Mouse (Mus musculus) midbrain, embryonic 13.5 days (tissue): Measurements from ENCODE around the gene March4. TPM values are rescaled to one million over a fixed set of nuclear protein-coding genes. Genes with fewer than 3 reads are reported as not detected.

ENCODE experiments used
- ATAC-seq: fragments of 200-750 bp; cut with Nextera tagmentation; 2 replicates; pipeline ENCODE4 v1.8.0; 2017; ENCODE audit warnings: mild to moderate bottlenecking, moderate TSS enrichment, moderate library complexity
- H3K27ac ChIP-seq: fragments of 300-500 bp; sonication (generic); 2 replicates; pipeline ENCODE4 v1.5.1; 2015; ENCODE audit warnings: inconsistent platforms, mild to moderate bottlenecking, moderate library complexity
- H3K27me3 ChIP-seq: fragments of 300-500 bp; sonication (generic); 2 replicates; pipeline ENCODE4 v1.6.1; 2015; ENCODE audit warnings: mild to moderate bottlenecking, inconsistent platforms
- H3K36me3 ChIP-seq: fragments of 300-500 bp; sonication (generic); 2 replicates; pipeline ENCODE4 v1.6.1; 2015; ENCODE audit warnings: mild to moderate bottlenecking, inconsistent platforms
- H3K4me1 ChIP-seq: fragments of 300-500 bp; sonication (generic); replicated peaks from 2 replicates; pipeline ENCODE4 v1.6.1; 2015; ENCODE audit warnings: inconsistent platforms
- H3K4me2 ChIP-seq: fragments of 300-500 bp; sonication (generic); replicated peaks from 2 replicates; pipeline ENCODE4 v1.6.1; 2015; ENCODE audit warnings: moderate library complexity, mild to moderate bottlenecking, inconsistent platforms
- H3K4me3 ChIP-seq: fragments of 300-500 bp; sonication (generic); replicated peaks from 2 replicates; pipeline ENCODE4 v1.5.1; 2015; ENCODE audit warnings: mild to moderate bottlenecking, inconsistent platforms
- H3K9ac ChIP-seq: fragments of 300-500 bp; sonication (generic); replicated peaks from 2 replicates; pipeline ENCODE4 v1.6.1; 2015; ENCODE audit warnings: mild to moderate bottlenecking, inconsistent platforms
- H3K9me3 ChIP-seq: fragments of 300-500 bp; sonication (generic); 2 replicates; pipeline ENCODE4 v1.6.1; 2016; ENCODE audit warnings: mild to moderate bottlenecking, inconsistent platforms
- WGBS: fragments of 180-500 bp; shearing (Covaris S2); methylation state at CpG from one replicate; pipeline ENCODE4 v1.1.7; 2015; 5-methylcytosine and 5-hydroxymethylcytosine counted together
- polyA plus RNA-seq: library from polyadenylated mRNA; unstranded; fragments of >200 nt; fragmentation: Nextera tagmentation; extraction: Ambion mirVana; gene quantifications from 2 replicates; pipeline ENCODE4 v1.2.1, GENCODE M21; 2015

March4 gene
- polyA plus RNA-seq, 1 experiment from 2014 or later = 2.7 TPM

- Histone ChIP-seq H3K27me3 (no peaks in the 10 kb centered on the region), H3K4me2 (no peak overlapping the region), H3K36me3 (peaks cover 8% of the 10 kb centered on the region; the same call in 1 of the 2 replicates), H3K4me3 (no peak overlapping the region), H3K9ac (no peak overlapping the region), H3K9me3 (no peaks in the 10 kb centered on the region), H3K4me1 (peaks cover 3% of the 10 kb centered on the region; the same call in 1 of the 2 replicates), H3K27ac (no peak overlapping the region)
- 69% methylated on average over 8 of the region's 8 CpGs for WGBS
- ATAC-seq = no peak
These were observed 135.2 kb downstream of the March4 start for GRCm38 (mm10) chr1:72401331-72402069.

GRCm38 (mm10) chr1:72400616-72401015 lies 136.1 kb downstream of the March4 start:
- Histone ChIP-seq H3K9ac (no peak overlapping the region), H3K4me2 (no peak overlapping the region), H3K27ac (no peak overlapping the region), H3K27me3 (no peaks in the 10 kb centered on the region), H3K36me3 (peaks cover 11% of the 10 kb centered on the region; the same call in 1 of the 2 replicates), H3K9me3 (no peaks in the 10 kb centered on the region), H3K4me1 (peaks cover 3% of the 10 kb centered on the region; the same call in 1 of the 2 replicates), H3K4me3 (no peak overlapping the region)
- 82% methylated on average over 9 of the region's 9 CpGs for WGBS
- ATAC-seq = no peak

- Histone ChIP-seq H3K36me3 (peaks cover 19% of the 10 kb centered on the region), H3K9me3 (no peaks in the 10 kb centered on the region), H3K4me1 (peaks cover 3% of the 10 kb centered on the region; the same call in 1 of the 2 replicates), H3K9ac (no peak overlapping the region), H3K4me2 (no peak overlapping the region), H3K27ac (no peak overlapping the region), H3K27me3 (no peaks in the 10 kb centered on the region), H3K4me3 (no peak overlapping the region)
- ATAC-seq = no peak
- WGBS = 87% methylated on average over 8 of the region's 8 CpGs
These were observed 136.9 kb downstream of the March4 start for GRCm38 (mm10) chr1:72399720-72400401.

- no peak overlapping the region for H3K9ac ChIP-seq
- peaks cover 16% of the 10 kb centered on the region for H3K36me3 ChIP-seq
- no peak for ATAC-seq
- H3K27ac ChIP-seq = no peak overlapping the region
- WGBS = 73% methylated on average over 4 of the region's 4 CpGs
- H3K4me2 ChIP-seq = no peak overlapping the region
- no peaks in the 10 kb centered on the region for H3K9me3 ChIP-seq
- H3K4me1 ChIP-seq = peaks cover 4% of the 10 kb centered on the region
- H3K4me3 ChIP-seq = no peak overlapping the region
- no peaks in the 10 kb centered on the region for H3K27me3 ChIP-seq
These were observed 146.3 kb downstream of the March4 start for GRCm38 (mm10) chr1:72390420-72390819.

- no peak overlapping the region for H3K27ac ChIP-seq
- H3K9me3 ChIP-seq = no peaks in the 10 kb centered on the region
- H3K4me1 ChIP-seq = no peaks in the 10 kb centered on the region
- H3K9ac ChIP-seq = no peak overlapping the region
- no peak for ATAC-seq
- WGBS = 81% methylated on average over 5 of the region's 5 CpGs
- peaks cover 11% of the 10 kb centered on the region for H3K36me3 ChIP-seq
- H3K4me2 ChIP-seq = no peak overlapping the region
- H3K27me3 ChIP-seq = no peaks in the 10 kb centered on the region
- no peak overlapping the region for H3K4me3 ChIP-seq
These were observed 153.1 kb downstream of the March4 start for GRCm38 (mm10) chr1:72383651-72384050.

- no peak overlapping the region for H3K9ac ChIP-seq
- no peak for ATAC-seq
- no peak overlapping the region for H3K27ac ChIP-seq
- 92% methylated on average over 7 of the region's 7 CpGs for WGBS
- H3K4me1 ChIP-seq = no peaks in the 10 kb centered on the region
- H3K27me3 ChIP-seq = no peaks in the 10 kb centered on the region
- no peaks in the 10 kb centered on the region for H3K9me3 ChIP-seq
- no peak overlapping the region for H3K4me2 ChIP-seq
- peaks cover 11% of the 10 kb centered on the region for H3K36me3 ChIP-seq
- H3K4me3 ChIP-seq = no peak overlapping the region
These were observed 153.7 kb downstream of the March4 start for GRCm38 (mm10) chr1:72383056-72383455.

- 100% methylated on average over 3 of the region's 3 CpGs for WGBS
- H3K4me2 ChIP-seq = no peak overlapping the region
- H3K27me3 ChIP-seq = no peaks in the 10 kb centered on the region
- H3K4me1 ChIP-seq = no peaks in the 10 kb centered on the region
- no peak for ATAC-seq
- H3K9ac ChIP-seq = no peak overlapping the region
- no peak overlapping the region for H3K4me3 ChIP-seq
- no peak overlapping the region for H3K27ac ChIP-seq
- H3K9me3 ChIP-seq = no peaks in the 10 kb centered on the region
- peaks cover 3% of the 10 kb centered on the region; the same call in 1 of the 2 replicates for H3K36me3 ChIP-seq
These were observed 156.2 kb downstream of the March4 start for GRCm38 (mm10) chr1:72380544-72380943.

- Histone ChIP-seq H3K27me3 (no peaks in the 10 kb centered on the region), H3K4me1 (no peaks in the 10 kb centered on the region), H3K9ac (no peak overlapping the region), H3K4me2 (no peak overlapping the region), H3K9me3 (no peaks in the 10 kb centered on the region), H3K4me3 (no peak overlapping the region), H3K36me3 (no peaks in the 10 kb centered on the region), H3K27ac (no peak overlapping the region)
- no peak for ATAC-seq
- 90% methylated on average over 11 of the region's 11 CpGs for WGBS
These were observed 156.9 kb downstream of the March4 start for GRCm38 (mm10) chr1:72379752-72380353.

GRCm38 (mm10) chr1:72378151-72378550 lies 158.6 kb downstream of the March4 start:
- H3K4me3 ChIP-seq = no peak overlapping the region
- no peaks in the 10 kb centered on the region for H3K9me3 ChIP-seq
- no peak overlapping the region for H3K4me2 ChIP-seq
- H3K27me3 ChIP-seq = no peaks in the 10 kb centered on the region
- 90% methylated on average over 4 of the region's 4 CpGs for WGBS
- no peaks in the 10 kb centered on the region for H3K4me1 ChIP-seq
- H3K9ac ChIP-seq = no peak overlapping the region
- ATAC-seq = no peak
- no peaks in the 10 kb centered on the region for H3K36me3 ChIP-seq
- H3K27ac ChIP-seq = no peak overlapping the region

Other genes starting within 250 kb of the March4 start
- 28.7 and 29.1 TPM in 2 replicates for gene Xrcc5, start 229.5 kb downstream of the March4 start, polyA plus RNA-seq
- gene Smarcal1, start 46.3 kb upstream of the March4 start, polyA plus RNA-seq = 25.1 and 29.8 TPM in 2 replicates
- not detected in 2 replicates for gene Ankar, start 163.6 kb upstream of the March4 start, polyA plus RNA-seq
- gene Rpl37a, start 174.4 kb upstream of the March4 start, polyA plus RNA-seq = 1,218 and 1,294 TPM in 2 replicates